Mouse (Mus musculus): Measurements from ENCODE around the gene Calhm3.

DNA sequence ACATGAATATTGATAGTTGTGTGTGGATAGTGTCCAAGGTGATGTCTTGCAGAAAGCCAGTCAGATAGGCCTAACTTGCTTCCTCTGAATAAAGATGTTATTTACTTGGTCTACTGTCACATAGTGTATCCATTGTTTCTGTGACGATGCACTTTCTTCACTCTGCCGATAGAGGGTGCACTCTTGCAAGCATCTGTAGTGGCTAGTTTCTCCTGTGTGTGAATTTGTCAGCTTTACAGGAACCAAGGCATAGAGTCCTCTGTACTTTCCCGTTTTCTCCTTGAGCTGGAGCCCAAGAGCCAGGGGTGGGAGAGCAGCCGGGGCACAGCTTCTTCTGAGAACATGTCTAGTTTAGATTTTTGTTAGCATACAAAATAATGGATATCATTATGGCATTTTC is 36.5 kb downstream of the Calhm3 start:
- TF ChIP-seq POLR2A (IDR thresholded peaks at IDR 0.05; ENCODE audit: control insufficient read depth, low read depth, low read length) (no peak), CTCF (IDR thresholded peaks at IDR 0.05; ENCODE audit: control insufficient read depth, insufficient read depth, insufficient replicate concordance, low read depth, low read length) (no peak; the same call in 1 of the 2 replicates)

Measured in testis, adult 2 months (tissue).